Mouse (Mus musculus): ENCODE results near the gene Hsf4.
"Not testable (repeated sequence)": the region's sequence is repeated elsewhere in the genome, so short reads cannot be mapped to it uniquely, and the experiment has no call there.

Hsf4 gene

DNA sequence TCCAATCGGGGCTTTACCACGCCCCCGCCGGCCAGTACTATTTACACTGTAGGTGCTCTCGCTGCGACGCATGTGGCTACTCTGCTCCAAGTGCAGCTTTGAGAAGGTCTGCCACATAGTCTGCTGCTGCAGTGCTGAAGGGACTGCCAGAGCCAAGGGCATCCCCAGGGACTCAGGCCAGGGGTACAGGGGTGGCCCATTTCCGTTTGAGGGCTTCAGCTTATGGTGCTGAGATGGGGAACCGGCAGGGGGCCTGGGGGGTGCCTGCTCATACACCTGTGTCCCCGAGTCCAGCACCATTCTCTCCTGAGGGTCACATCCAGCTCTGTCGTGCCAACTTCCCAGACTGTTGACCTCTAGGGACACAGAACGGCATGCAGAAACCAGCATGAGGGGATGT, 15.9 kb downstream of the Hsf4 start:
- no peak for DNase-seq (ENCODE audit: low read depth)

DNA sequence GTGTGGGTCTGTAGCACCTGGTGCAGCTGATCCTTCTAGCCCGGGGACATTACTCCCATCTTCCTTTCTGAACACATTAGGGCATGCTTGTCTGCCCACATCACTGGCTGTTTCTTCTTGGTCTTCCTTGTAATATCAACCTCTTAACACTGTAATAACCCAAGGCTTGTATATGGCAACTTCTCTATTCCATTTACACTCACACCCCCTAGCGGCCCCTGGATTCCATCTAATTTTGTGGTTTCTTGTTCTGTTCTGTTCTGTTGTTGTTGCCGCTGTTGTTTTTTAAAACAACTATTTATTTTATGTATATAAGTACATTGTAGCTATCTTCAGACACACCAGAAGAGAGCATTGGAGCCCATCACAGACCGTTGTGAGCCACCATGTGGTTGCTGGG, 17.3 kb downstream of the Hsf4 start:
- peak; percentile 58 for DNase-seq (ENCODE audit: low read depth)

- no peak for DNase-seq (ENCODE audit: low read depth)
Observed at GRCm38 (mm10) chr8:105288231-105288630, 18.6 kb downstream of the Hsf4 start.

- peak; percentile 99 for DNase-seq (ENCODE audit: low read depth)
Observed at GRCm38 (mm10) chr8:105288958-105289732, 19.5 kb downstream of the Hsf4 start.

DNA sequence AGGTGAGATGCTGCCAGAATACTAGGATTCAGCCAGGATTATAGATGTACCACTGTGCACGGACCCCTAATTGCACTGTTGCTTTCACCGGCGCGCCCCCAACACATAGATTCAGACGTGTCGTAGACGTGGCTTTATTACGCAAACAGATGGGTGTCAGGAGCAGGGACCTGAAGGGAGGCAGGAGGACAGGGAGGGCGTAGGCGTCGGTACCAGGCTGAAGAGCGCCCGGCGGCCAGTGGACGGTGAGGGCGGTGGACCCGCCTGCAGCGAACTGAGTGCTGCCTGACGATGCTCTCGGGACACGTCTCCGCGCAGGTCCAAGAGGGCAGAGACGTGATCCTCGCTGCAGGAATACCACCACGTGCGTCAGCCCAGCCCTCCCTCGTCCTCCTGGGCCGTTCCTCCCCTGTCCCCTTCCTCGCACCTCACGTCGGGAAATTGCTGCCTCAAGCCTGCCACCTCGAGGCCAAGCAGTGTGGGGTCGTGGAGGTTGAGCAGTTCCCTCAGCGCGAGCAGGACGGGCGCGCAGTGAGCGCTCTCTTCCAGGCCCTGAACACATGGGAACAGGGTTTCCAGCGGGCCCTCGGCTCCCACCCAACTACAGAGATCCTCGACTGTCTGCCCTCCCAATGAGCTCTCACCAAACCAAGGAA, 20.3 kb downstream of the Hsf4 start, which contains the start of gene 4931428F04Rik:
4931428F04Rik (minus strand) TSS at position 60 of the 656 bp plus-strand sequence.
- no peak for DNase-seq (ENCODE audit: low read depth)

DNA sequence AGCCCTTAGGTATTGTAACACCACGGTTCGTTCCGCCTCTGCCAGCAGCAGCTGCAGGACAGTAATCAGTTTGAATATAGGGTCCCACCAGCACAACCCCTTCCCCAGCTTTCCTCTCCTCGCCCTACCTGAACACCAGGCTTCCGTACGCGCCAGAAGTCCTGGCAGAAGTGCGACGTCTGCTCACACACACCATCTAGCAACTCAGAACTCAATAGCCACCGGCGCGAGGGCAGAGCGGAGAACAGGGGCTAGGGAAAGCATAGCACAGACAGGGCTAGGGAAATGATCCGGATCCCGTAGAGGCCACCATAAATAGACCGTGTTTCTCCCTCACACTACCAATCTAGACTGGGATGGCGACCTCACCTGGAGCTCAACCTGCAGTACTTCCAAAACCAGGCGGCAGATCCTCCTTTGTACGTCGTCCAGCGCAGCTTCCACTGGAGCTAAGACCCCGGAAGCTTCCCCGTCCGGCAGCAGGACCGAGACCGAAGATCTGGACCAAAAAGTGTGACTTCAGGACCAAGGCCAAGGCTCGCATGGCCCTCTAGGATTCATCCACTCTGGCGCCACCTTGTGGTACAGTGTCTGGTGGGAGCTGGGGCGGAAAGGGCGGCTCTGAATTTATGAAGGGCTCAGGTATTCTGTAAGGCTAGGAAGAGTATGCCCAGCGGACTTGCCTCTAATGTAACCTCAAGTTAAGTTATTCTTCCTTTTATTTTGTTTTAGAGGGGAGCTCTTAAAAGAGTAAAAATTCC, 21.1 kb downstream of the Hsf4 start:
- DNase-seq (ENCODE audit: low read depth) = peak; percentile 87

DNA sequence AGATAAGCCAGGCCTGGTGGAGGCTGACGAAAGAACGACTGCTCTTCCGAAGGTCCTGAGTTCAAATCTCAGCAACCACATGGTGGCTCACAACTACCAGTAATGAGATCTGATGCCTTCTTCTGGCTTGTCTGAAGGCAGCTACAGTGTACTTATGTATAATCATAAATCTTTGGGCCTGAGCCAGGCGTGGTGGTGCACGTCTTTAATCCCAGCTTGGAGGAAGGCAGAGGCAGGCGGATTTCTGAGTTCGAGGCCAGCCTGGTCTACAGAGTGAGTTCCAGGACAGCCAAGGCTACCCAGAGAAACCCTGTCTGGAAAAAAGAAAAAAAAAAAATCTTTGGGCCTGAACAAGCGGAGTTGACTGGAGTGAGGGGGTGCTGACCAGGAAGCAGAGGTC, 21.8 kb downstream of the Hsf4 start:
- DNase-seq (ENCODE audit: low read depth) = not testable (repeated sequence)

DNA sequence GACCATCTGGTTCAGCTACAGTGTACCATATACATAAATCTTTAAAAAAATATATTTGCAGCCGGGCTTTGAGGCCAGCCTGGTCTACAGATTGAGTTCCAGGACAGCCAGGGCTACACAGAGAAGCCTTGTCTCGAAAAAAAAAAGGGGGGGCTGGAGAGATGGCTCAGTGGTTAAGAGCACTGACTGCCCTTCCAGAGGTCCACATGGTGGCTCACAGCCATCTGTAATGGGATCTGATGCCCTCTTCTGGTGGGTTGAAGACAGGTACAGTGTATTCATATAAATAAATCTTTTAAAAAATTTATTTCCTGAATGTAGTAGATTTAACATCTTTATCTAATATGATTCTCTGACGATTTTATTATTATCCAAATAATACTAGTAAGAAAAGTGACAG, 22.2 kb downstream of the Hsf4 start:
- peak; percentile 49 for DNase-seq (ENCODE audit: low read depth)

GRCm38 (mm10) chr8:105292471-105292870, 22.9 kb downstream of the Hsf4 start:
- no peak for DNase-seq (ENCODE audit: low read depth)

GRCm38 (mm10) chr8:105293405-105293804, 23.8 kb downstream of the Hsf4 start:
- no peak for DNase-seq (ENCODE audit: low read depth)

- DNase-seq (ENCODE audit: low read depth) = no peak
Observed at GRCm38 (mm10) chr8:105294776-105295175, 25.2 kb downstream of the Hsf4 start.

GRCm38 (mm10) chr8:105295256-105295655, 25.7 kb downstream of the Hsf4 start:
- DNase-seq (ENCODE audit: low read depth) = no peak

DNA sequence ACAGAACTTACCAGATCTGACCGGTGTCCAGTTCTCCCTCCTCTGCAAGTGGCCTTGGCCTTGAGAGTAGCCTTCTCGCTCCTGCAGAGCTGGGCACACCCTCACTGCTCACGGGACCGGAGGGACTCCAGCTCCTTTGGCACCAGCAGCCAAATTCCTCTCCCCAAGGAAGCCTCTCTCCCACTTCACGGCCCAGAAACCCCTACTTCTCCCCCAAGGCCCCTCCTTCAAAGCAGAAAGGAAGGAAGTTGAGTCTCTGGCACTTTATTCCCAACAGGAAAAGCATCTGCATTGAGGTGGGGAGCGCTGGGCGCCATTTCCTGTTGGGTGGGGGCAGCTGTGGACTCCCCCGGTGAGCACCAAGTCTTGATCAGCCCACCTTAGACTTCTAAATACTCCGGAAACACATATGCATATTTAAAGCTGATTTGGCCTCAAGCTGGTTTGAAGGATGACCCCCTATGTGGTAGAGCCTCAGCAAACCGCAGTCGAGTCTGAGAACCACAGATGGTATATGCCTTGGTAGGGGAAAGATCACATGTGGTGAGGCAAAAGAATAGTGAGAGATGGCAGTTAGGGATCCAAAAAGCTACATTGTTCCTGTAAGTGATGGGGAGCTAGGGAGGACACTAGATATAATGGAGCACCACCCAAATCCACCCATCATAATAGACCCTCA, 26.4 kb downstream of the Hsf4 start, which contains the start of gene Exoc3l:
Exoc3l (minus strand) TSS at position 207 of the 679 bp plus-strand sequence.
- DNase-seq (ENCODE audit: low read depth) = peak; percentile 65

DNA sequence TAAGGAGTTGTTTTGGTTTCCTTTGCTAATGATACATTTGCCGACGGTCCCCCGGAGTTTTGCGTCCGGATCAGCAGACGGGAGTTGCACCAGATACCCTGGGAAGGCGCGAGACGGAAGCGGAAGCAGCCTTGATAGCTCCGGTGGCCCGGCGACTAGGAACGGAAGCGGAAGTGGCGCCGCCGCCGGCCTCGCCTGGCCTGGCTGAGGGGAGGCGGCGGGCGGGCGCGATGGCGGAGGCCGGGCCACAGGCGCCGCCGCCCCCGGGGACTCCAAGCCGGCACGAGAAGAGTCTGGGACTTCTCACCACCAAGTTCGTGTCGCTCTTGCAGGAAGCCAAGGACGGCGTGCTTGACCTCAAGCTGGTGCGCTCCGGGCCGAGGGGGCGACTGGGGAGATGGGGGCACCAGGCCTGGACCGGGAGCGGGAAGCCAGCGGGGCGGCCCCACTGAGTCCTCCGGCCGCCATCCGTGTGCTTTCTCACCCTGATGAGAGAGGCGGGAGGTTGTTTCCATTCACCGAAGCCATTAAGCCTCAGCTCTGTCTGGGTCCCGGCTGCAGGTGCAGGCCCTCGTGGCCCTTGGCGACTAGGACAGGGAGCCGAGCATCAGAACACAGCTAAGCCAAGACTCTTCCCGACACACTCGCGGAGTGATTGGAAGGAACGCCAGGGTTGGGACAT, 28.1 kb downstream of the Hsf4 start, which contains the start of gene E2f4:
E2f4 (plus strand) TSS at position 153 of the 682 bp plus-strand sequence.
- DNase-seq (ENCODE audit: low read depth) = peak; percentile 91

DNA sequence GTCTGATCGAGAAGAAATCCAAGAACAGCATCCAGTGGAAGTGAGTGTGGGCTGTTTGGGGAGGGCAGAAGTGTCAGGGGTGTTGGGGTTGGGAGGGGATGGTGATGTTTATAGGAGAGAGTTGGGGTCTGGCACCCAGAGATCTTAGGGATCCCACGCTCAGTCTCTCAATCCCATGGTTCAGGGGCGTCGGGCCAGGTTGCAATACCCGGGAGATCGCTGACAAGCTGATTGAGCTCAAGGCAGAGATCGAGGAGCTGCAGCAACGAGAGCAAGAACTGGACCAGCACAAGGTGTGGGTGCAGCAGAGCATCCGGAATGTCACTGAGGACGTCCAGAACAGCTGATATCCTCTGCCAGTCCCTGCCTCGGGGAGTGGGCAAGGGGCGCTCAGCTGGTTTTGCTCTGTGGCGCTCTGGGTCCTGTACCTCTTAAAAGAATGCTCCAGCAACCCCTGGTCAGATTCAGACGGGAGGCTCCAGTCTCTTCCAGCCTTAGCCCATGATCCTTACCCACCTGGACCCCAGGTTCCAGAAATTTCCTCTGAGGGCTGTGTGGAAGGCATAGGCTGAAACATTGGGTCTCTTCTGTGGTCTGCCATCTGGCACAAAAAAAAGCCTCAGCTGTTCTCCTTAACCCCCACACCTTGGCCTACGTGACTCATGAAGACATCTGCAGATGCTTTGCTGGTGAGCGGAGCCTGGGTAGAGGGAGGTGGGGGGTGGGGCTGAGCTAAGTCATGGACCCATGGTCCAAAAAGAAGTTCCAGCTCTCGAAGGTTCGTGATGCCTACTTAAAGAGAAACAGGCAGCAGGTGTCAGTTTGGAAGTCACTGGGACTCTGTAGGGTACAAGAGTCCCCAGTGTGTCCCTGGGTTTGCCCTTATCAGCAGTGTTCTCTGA, 29.0 kb downstream of the Hsf4 start:
- peak; percentile 30 for DNase-seq (ENCODE audit: low read depth)

GRCm38 (mm10) chr8:105299962-105300361, 30.4 kb downstream of the Hsf4 start:
- DNase-seq (ENCODE audit: low read depth) = no peak

DNA sequence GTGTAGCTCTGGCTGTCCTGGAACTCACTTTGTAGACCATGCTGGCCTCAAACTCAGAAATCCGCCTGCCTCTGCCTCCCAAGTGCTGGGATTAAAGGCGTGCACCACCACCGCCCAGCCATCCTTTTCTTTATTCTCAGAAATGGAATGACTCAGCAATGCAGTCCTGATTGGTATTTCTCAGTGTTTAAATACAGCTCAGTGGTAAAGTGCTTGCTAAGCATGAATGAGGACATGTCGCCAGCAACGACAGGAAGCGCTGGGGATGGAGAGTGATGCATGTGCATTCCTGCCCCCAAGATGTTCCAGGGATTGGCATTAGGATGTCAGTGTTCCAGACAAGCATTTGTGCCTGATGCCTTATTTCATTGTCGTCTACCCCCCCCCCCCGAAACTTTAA, 33.8 kb downstream of the Hsf4 start:
- DNase-seq (ENCODE audit: low read depth) = no peak

DNA sequence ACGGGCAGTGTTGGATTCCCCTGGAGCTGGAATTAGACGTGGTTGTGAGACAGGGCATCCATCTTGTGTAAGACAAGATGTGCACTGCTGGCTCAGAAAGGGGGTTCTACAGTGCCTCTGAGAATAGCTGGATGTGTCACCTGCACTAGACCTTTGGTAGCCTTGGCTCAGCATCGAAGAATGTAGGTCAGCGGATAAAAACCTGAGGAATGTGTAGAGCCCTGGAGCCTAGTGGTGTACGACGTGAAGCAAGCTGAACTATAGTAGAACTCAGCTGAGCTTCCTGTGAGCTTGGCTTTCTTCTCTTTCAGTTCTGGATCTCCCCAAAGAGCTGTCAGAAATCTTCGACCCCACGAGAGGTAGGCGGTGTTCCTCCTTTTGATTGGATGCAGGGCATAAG, 34.3 kb downstream of the Hsf4 start:
- DNase-seq (ENCODE audit: low read depth) = no peak

DNA sequence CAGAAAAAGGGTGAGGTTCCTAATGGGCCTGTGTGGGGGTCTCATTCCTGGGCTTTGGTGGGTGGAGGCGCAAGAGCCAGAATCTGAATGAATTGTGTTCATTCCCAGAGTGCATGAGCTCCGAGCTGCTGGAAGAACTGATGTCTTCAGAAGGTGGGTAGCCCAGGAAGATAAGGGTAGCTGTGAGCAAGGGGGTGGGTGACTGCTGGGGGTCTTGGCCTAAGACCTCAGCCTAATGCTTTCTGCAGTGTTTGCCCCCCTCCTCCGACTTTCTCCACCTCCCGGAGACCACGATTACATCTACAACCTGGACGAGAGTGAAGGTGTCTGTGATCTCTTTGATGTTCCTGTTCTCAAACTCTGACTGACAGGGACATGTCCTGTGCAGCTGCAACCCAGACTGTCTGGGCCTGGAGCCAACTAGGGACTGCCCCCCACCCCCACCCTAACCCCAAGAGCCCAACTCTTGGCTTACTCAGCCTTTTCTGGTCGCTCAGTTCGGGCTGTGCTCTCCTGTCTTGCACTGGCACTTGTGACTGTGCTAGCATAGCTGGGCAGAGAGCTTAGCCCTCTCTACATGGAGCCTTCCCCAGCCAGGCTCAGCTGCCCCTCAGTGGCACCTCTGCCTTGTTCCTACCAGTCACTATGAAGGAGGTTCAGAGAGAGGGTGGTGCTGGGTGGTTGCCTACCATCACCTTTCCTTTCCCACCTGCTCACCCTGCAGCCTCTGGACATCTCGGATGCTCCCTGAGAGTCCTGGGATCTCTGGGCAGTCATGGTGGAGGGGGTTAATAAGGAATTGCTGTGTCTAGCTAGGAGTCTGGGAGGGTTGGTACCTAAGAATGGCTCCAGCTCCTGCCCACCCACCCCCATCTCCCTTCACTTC, 35.0 kb downstream of the Hsf4 start:
- peak; percentile 47 for DNase-seq (ENCODE audit: low read depth)
